Mouse (Mus musculus) gastrocnemius, adult 8-10 months (tissue): ENCODE data around the gene Upf2. TPM values are rescaled to one million over a fixed set of nuclear protein-coding genes. Genes with fewer than 3 reads are reported as not detected.

Source experiments
- DNase-seq, 2 experiments: peaks; one replicate each; pipeline ENCODE4 v3.0.0; 2022; ENCODE audit warnings: low spot score in 2 of 2
- total RNA-seq, 4 experiments: library from RNA; stranded (reverse); gene quantifications; 2 replicates each; pipeline ENCODE4 v1.2.4; 2022

Upf2 gene
- 10 to 100 TPM; 26.7 to 39.3 (median 31.9) TPM for total RNA-seq

- peak; percentile 90 to 93 for DNase-seq
These were observed at the start of gene Upf2 for GRCm38 (mm10) chr2:5950766-5951595. Gene Upf2 (plus strand): TSS chr2:5951469.

DNA sequence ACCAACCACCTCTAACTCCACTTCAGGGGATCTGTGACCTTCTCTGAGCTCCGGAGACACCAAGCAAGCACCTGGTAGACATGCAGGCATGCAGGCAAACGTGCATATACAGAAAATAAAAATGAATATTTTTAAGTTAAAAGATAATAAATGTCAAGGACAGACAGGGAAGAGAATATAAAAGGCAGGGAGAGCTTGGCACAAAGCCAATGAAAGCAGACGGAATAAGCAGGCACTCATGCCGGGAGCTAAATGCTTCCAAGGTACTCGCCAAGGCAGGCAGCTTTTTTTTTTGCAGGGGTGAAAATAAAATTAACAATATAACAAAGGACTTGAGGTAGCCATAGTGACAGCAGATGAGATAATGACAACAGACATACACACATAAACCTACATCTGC lies 45.2 kb upstream of the Upf2 start:
- DNase-seq, result no peak

DNA sequence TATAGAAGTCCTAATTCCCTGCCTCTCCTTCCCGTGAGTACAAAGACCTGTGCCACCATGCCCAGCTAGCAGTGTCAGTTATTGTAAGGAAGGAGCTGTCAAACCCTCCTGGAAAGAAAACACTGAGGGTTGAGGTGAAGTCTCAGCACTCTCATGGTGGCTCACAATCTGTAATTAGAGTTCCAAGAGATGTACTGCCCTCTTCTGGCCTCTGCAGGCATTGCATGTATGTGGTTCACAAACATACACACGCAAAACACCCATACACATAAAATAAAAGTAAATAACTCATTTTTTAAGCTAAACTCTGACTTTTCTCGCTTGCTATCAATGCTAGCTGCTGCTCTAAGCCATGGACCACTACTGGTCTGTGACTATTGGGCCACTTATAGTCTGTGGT lies 44.6 kb upstream of the Upf2 start:
- peak in 1 of 2 experiments; percentile 10 for DNase-seq

GRCm38 (mm10) chr2:5911282-5911965 lies 39.8 kb upstream of the Upf2 start:
- DNase-seq, result no peak

DNA sequence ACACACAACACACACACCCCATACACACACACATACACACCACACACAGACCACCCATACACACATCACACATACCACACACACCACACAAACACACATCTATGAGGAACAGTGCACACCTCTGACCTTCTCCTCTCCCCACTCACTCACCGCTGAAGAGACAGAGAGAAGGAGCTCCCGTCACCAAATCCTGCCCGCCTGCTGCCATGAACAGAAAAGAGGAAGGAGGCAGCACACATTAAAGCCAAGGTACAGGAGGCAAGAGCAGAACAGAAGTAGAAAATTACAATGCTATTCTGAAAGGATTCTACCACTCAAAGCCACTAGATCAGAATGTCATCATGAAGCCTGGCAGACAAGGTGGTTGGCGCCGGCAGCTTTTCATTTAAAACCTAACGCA lies 28.4 kb upstream of the Upf2 start:
- DNase-seq, result no peak

DNA sequence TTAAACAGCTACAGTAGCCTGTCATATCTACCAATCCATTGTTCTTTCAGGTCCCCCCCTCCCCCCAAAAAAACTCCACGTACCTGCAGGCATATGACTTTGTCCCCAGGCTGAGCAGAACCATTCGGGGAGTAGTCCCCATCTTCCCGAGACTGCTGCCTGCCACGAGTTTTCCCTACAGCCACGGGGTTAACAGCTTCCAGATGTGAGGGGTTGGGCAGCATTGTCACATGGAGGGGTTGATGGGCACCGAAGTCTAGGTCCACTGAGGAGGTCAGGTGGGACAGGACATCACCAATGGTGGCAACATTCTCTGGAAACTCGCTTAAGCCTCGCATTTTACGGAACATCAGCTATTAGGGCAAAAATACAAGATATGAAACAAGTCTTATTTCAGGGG lies 27.5 kb upstream of the Upf2 start:
- DNase-seq, result no peak

- no peak for DNase-seq
These were observed 23.8 kb upstream of the Upf2 start for GRCm38 (mm10) chr2:5927481-5927880.

DNA sequence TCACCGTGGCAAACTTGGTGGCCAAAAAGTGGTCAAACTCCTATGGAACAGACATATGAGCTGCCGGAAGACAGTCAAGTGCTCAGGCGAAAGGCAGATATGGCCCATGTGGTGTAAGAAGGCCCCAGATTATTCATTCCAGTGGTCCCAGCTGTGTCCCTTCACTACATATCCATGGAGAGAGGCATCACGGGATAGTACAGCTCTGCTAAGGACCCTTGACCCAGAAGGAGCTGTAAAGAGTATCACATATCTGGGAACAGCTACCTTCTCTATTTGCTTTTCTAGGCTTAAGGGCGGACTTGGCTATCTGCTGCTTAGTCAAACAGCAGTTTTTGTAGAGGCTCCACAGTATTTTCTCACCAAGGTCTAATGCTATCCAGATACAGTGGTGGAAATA lies 21.5 kb upstream of the Upf2 start:
- DNase-seq, result no peak

- DNase-seq, result no peak
These were observed 20.8 kb upstream of the Upf2 start for GRCm38 (mm10) chr2:5930291-5931054.

- DNase-seq, result no peak
These were observed 19.3 kb upstream of the Upf2 start for GRCm38 (mm10) chr2:5931938-5932337.

- DNase-seq, result no peak
These were observed 16.3 kb upstream of the Upf2 start for GRCm38 (mm10) chr2:5934936-5935335.

GRCm38 (mm10) chr2:5936068-5936467 lies 15.2 kb upstream of the Upf2 start:
- DNase-seq, result no peak

- DNase-seq, result no peak
These were observed 14.7 kb upstream of the Upf2 start for GRCm38 (mm10) chr2:5936550-5936949.

DNA sequence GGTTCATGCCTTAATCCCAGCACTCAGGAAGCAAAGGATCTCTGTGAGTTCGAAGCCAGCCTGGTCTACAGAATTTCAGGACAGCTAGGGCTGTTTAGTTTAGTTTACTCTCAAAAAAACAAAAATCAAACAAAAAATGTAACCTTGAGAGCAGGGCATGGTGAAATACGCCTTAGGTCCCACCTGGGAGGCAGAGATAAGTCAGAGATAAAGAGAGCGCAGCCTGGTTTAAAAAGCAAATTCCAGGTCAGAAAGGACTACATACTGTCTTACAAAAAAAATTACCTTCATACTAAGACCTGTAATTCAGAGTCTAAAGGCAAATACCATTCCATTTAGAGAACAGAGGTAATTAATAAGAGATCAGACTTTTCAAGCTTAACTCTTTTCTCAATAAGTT lies 11.9 kb upstream of the Upf2 start:
- DNase-seq, result no peak

DNA sequence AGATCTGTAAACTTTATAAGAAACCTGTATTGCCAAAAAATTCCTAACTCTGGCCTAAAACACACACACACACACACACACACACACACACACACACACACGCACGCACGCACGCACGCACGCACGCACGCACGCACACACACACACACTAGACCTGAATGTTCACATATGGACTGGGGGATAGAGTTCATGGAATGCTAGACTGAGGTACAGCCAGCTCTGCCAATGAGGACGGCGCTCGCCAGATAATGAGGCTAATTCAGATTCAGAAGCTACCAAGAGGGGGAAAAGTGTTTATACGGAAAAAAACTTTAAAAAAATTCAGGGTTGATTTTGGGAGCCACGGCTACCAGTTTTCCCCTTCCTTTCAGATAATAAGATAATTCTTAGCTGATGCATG lies 11.4 kb upstream of the Upf2 start:
- DNase-seq, result no peak

DNA sequence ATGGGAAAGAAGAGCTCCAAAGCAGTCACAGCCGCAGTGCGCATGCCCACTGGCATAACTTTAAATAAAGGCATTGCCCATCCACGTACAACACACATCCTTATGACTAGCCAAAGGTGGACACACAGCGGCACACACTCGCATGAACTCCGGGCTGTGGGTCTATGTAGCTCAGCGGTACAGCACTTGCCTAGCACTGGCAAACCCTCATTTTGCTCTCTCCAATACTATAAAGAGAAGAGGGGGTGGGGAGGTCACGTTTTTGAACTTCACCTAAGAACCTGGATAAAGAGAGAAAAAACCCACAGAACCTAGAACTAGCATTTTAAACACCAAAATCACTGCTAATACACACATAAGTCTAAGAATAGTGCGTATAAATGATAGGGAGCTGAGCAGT lies 10.3 kb upstream of the Upf2 start:
- no peak for DNase-seq

- no peak for DNase-seq
These were observed 9.3 kb upstream of the Upf2 start for GRCm38 (mm10) chr2:5941861-5942415.

GRCm38 (mm10) chr2:5942416-5943032 lies 8.7 kb upstream of the Upf2 start, which contains the start of gene Dhtkd1:
Gene Dhtkd1 (minus strand): TSS chr2:5942792.
- peak; percentile 23 to 56 for DNase-seq

DNA sequence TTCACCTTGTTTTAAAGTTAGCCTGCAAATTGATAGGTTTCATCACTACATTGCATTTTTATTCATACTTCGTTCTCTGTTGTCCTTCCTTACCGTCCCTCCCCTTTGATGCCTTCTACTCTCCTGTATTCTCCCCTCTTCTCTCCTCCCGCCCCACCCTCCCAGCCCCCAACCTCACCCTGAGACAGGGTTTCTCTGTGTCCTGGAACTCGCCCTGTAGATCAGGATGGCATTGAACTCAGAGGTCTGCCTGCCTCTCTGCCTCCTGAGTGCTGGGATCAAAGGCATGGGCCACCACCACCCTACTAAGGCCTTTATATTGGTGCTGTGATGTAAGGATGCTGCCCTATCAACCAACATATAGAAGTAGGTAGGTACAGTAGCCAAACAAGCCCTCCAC lies 8.2 kb upstream of the Upf2 start:
- no peak for DNase-seq

DNA sequence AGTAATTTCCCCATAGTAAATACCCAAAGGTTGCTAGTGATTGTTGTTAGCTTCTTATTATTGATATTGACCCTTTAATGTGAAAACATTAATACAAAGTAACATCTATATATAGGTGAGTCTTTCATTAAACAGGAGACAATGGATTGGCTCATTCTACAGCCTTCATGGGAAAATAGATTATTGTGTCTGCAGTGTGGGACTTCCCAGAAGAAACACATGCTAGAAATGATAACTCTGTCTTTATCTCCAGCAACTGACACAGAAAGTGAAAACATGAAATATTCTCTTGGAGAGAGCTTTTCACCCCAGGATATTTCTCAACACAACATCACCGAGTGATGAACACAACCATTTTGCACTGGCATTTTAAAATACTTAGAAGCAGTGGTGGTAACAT lies 5.6 kb upstream of the Upf2 start:
- DNase-seq, result no peak

DNA sequence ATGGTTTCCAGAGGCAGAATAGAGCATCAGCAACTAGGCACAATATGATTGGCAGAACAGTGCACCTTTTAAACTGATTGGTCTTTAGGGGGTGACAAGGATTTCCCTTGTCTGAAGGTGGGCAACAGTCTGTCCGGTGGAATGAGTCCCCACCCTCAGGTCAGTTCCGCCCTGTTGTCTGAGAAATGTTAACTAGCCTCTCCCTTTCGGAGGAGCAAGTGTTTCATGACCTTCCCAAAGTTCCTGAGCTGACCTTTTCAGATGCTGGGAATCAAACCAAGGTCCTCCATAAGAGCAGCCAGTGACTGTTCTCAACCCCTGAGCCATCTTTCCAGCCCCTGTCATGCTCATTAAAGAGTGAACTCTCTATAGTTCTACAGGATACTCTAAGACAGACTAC lies 4.4 kb upstream of the Upf2 start:
- no peak for DNase-seq
